Mouse (Mus musculus) MEL (cell line): ENCODE measurements around the gene Nat8l.

Experiments
- CTCF ChIP-seq, 3 experiments: IDR thresholded peaks in 2 of 3; conservative IDR thresholded peaks in 1 of 3; 2 replicates each; pipeline ENCODE4 v1.5.1; 2011 to 2012; ENCODE audit warnings: low read length in 3 of 3, low read depth in 2 of 3, mild to moderate bottlenecking in 2 of 3, improper control_type of control experiment in 1 of 3, inconsistent platforms in 1 of 3, mixed read lengths in 1 of 3, moderate library complexity in 1 of 3; ENCODE audit not compliant: control insufficient read depth in 1 of 3, insufficient read depth in 1 of 3, poor library complexity in 1 of 3, severe bottlenecking in 1 of 3
- EP300 ChIP-seq, 2 experiments: IDR thresholded peaks; 2 replicates each; pipeline ENCODE4 v1.6.1; 2011; ENCODE audit warnings: improper control_type of control experiment in 2 of 2, low read length in 2 of 2, low read depth in 1 of 2, mild to moderate bottlenecking in 1 of 2
- GATA1 ChIP-seq: IDR thresholded peaks from 2 replicates; pipeline ENCODE4 v1.6.1; 2011; ENCODE audit warnings: low read depth, low read length, improper control_type of control experiment
- KAT2A ChIP-seq: conservative IDR thresholded peaks from 2 replicates; pipeline ENCODE4 v1.6.1; 2012; ENCODE audit warnings: low read depth, low read length, improper control_type of control experiment, inconsistent platforms
- MAZ ChIP-seq: IDR thresholded peaks from 2 replicates; pipeline ENCODE4 v1.6.1; 2012; ENCODE audit warnings: low read depth, mild to moderate bottlenecking, inconsistent platforms, low read length, improper control_type of control experiment
- NELFE ChIP-seq: IDR thresholded peaks from 2 replicates; pipeline ENCODE4 v1.6.1; 2011; ENCODE audit warnings: low read depth, low read length, improper control_type of control experiment
- POLR2A ChIP-seq, 2 experiments: IDR thresholded peaks; 2 replicates each; pipeline ENCODE4 v1.6.1; 2011 to 2012; ENCODE audit warnings: low read length in 2 of 2, mild to moderate bottlenecking in 2 of 2, control low read depth in 1 of 2, improper control_type of control experiment in 1 of 2, low read depth in 1 of 2, moderate library complexity in 1 of 2; ENCODE audit not compliant: control insufficient read depth in 1 of 2, insufficient read depth in 1 of 2, poor library complexity in 1 of 2
- POLR2AphosphoS2 ChIP-seq: IDR thresholded peaks from 2 replicates; pipeline ENCODE4 v1.6.1; 2011; ENCODE audit warnings: low read length, improper control_type of control experiment
- SMC3 ChIP-seq: IDR thresholded peaks from 2 replicates; pipeline ENCODE4 v1.6.1; 2011; ENCODE audit warnings: low read depth, low read length, improper control_type of control experiment
- ZC3H11A ChIP-seq: IDR thresholded peaks from 2 replicates; pipeline ENCODE4 v1.6.1; 2012; ENCODE audit warnings: low read depth, mild to moderate bottlenecking, inconsistent platforms, low read length, improper control_type of control experiment
- ZNF384 ChIP-seq: IDR thresholded peaks from 2 replicates; pipeline ENCODE4 v1.6.1; 2012; ENCODE audit warnings: low read depth, mild to moderate bottlenecking, inconsistent platforms, low read length, improper control_type of control experiment

- TF ChIP-seq ZC3H11A (no peak), POLR2A (IDR thresholded peaks at IDR 0.05; ENCODE audit: control insufficient read depth in 1 of 2, insufficient read depth in 1 of 2, low read depth in 1 of 2, low read length in 2 of 2, poor library complexity in 1 of 2) (no peak), POLR2AphosphoS2 (no peak), SMC3 (no peak), CTCF (IDR thresholded peaks at IDR 0.05 in 2 of 3, conservative IDR thresholded peaks at IDR 0.05 in 1 of 3; ENCODE audit: control insufficient read depth in 1 of 3, insufficient read depth in 1 of 3, low read depth in 2 of 3, low read length in 3 of 3, poor library complexity in 1 of 3, severe bottlenecking in 1 of 3) (no peak), MAZ (no peak), NELFE (no peak), EP300 (IDR thresholded peaks at IDR 0.05; ENCODE audit: low read depth in 1 of 2, low read length in 2 of 2) (no peak), GATA1 (no peak), ZNF384 (no peak), KAT2A (no peak)
Measured at GRCm38 (mm10) chr5:34001401-34001800, 5.6 kb downstream of the Nat8l start.
